Mouse (Mus musculus) forebrain, embryonic 13.5 days (tissue): ENCODE measurements around the gene Mex3a. TPM values are rescaled to one million over a fixed set of nuclear protein-coding genes. Genes with fewer than 3 reads are reported as not detected.

Source experiments
- ATAC-seq: fragments of 200-750 bp; cut with Nextera tagmentation; 2 replicates; pipeline ENCODE4 v1.8.0; 2017
- H3K27ac ChIP-seq: fragments of 300-500 bp; sonication (generic); 2 replicates; pipeline ENCODE4 v1.5.1; 2015; ENCODE audit warnings: inconsistent platforms, mild to moderate bottlenecking, moderate library complexity
- H3K27me3 ChIP-seq: fragments of 300-500 bp; sonication (generic); 2 replicates; pipeline ENCODE4 v1.6.1; 2015; ENCODE audit warnings: mild to moderate bottlenecking, inconsistent platforms
- H3K36me3 ChIP-seq: fragments of 300-500 bp; sonication (generic); 2 replicates; pipeline ENCODE4 v1.6.1; 2015; ENCODE audit warnings: mild to moderate bottlenecking, inconsistent platforms; ENCODE audit not compliant: poor library complexity, severe bottlenecking
- H3K4me1 ChIP-seq: fragments of 300-500 bp; sonication (generic); 2 replicates; pipeline ENCODE4 v1.6.1; 2015; ENCODE audit warnings: inconsistent platforms
- H3K4me2 ChIP-seq: fragments of 300-500 bp; sonication (generic); 2 replicates; pipeline ENCODE4 v1.6.1; 2015; ENCODE audit warnings: inconsistent platforms, mild to moderate bottlenecking, moderate library complexity
- H3K4me3 ChIP-seq: fragments of 300-500 bp; sonication (generic); 2 replicates; pipeline ENCODE4 v1.5.1; 2015; ENCODE audit warnings: mild to moderate bottlenecking, inconsistent platforms
- H3K9ac ChIP-seq: fragments of 300-500 bp; sonication (generic); 2 replicates; pipeline ENCODE4 v1.6.1; 2015; ENCODE audit warnings: mild to moderate bottlenecking, inconsistent platforms
- H3K9me3 ChIP-seq: fragments of 300-500 bp; sonication (generic); replicated peaks from 2 replicates; pipeline ENCODE4 v1.6.1; 2016; ENCODE audit warnings: inconsistent platforms
- WGBS: fragments of 180-500 bp; shearing (Covaris S2); methylation state at CpG from one replicate; pipeline ENCODE4 v1.1.7; 2015; 5-methylcytosine and 5-hydroxymethylcytosine counted together
- polyA plus RNA-seq: library from polyadenylated mRNA; unstranded; fragments of >200 nt; fragmentation: Nextera tagmentation; extraction: Ambion mirVana; gene quantifications from 2 replicates; pipeline ENCODE4 v1.2.1, GENCODE M21; 2015

Gene Mex3a
- polyA plus RNA-seq, 1 experiment from 2014 or later: 52.6 TPM

- WGBS: 87% methylated on average over 7 of the region's 7 CpGs
- Histone ChIP-seq H3K9me3 (no peaks in the 10 kb centered on the region), H3K4me1 (peaks cover 22% of the 10 kb centered on the region), H3K4me2 (no peak overlapping the region), H3K36me3 (no peaks in the 10 kb centered on the region), H3K27me3 (peaks cover 26% of the 10 kb centered on the region), H3K4me3 (no peak overlapping the region), H3K9ac (no peak overlapping the region), H3K27ac (no peak overlapping the region)
- no peak for ATAC-seq
These were observed 32.1 kb upstream of the Mex3a start for GRCm38 (mm10) chr3:88500087-88500486.

- no peak for ATAC-seq
- H3K9me3 ChIP-seq: no peaks in the 10 kb centered on the region
- no peak overlapping the region for H3K27ac ChIP-seq
- peaks cover 26% of the 10 kb centered on the region for H3K27me3 ChIP-seq
- no peak overlapping the region for H3K4me2 ChIP-seq
- H3K9ac ChIP-seq: no peak overlapping the region
- H3K36me3 ChIP-seq: no peaks in the 10 kb centered on the region
- peaks cover 22% of the 10 kb centered on the region for H3K4me1 ChIP-seq
- no peak overlapping the region for H3K4me3 ChIP-seq
- WGBS: 48% methylated on average over 4 of the region's 4 CpGs
These were observed 31.4 kb upstream of the Mex3a start for GRCm38 (mm10) chr3:88500655-88501365.

- 54% methylated on average over 6 of the region's 6 CpGs for WGBS
- Histone ChIP-seq H3K9ac (no peak overlapping the region), H3K27me3 (peaks cover 26% of the 10 kb centered on the region), H3K27ac (no peak overlapping the region), H3K4me1 (peaks cover 22% of the 10 kb centered on the region), H3K4me2 (peak overlapping the region; percentile 98), H3K4me3 (0 out of 2 replicates have a peak overlapping the region, but pooled peaks have one; percentile 59), H3K36me3 (no peaks in the 10 kb centered on the region), H3K9me3 (no peaks in the 10 kb centered on the region)
- no peak for ATAC-seq
These were observed 30.7 kb upstream of the Mex3a start for GRCm38 (mm10) chr3:88501366-88502030.

GRCm38 (mm10) chr3:88502031-88502571, 30.1 kb upstream of the Mex3a start:
- peaks cover 26% of the 10 kb centered on the region for H3K27me3 ChIP-seq
- H3K36me3 ChIP-seq: no peaks in the 10 kb centered on the region
- H3K27ac ChIP-seq: no peak overlapping the region

GRCm38 (mm10) chr3:88502641-88503504, 29.3 kb upstream of the Mex3a start:
- Histone ChIP-seq H3K9ac (peak overlapping the region; percentile 82), H3K4me1 (peaks cover 22% of the 10 kb centered on the region), H3K27me3 (peaks cover 26% of the 10 kb centered on the region), H3K9me3 (no peaks in the 10 kb centered on the region), H3K36me3 (no peaks in the 10 kb centered on the region), H3K4me2 (peak overlapping the region; percentile 98), H3K4me3 (peak overlapping the region; percentile 59), H3K27ac (0 out of 2 replicates have a peak overlapping the region, but pooled peaks have one; percentile 11)
- peak; percentile 93 for ATAC-seq
- under 1% methylated on average over 54 of the region's 55 CpGs for WGBS

More at GRCm38 (mm10) chr3:88502031-88502571, 30.1 kb upstream of the Mex3a start:
- Histone ChIP-seq H3K4me2 (peak overlapping the region; percentile 98), H3K4me3 (peak overlapping the region; percentile 59), H3K9me3 (no peaks in the 10 kb centered on the region), H3K9ac (peak overlapping the region; percentile 82), H3K4me1 (peaks cover 22% of the 10 kb centered on the region)
- peak; percentile 5; the same call in 1 of the 2 replicates for ATAC-seq
- 16% methylated on average over 11 of the region's 11 CpGs for WGBS

- H3K4me1 ChIP-seq: peaks cover 22% of the 10 kb centered on the region
- no peak for ATAC-seq
- H3K9ac ChIP-seq: peak overlapping the region; percentile 82; the same call in 1 of the 2 replicates
- peaks cover 26% of the 10 kb centered on the region for H3K27me3 ChIP-seq
- peak overlapping the region; percentile 59 for H3K4me3 ChIP-seq
- no peak overlapping the region for H3K27ac ChIP-seq
- peak overlapping the region; percentile 98 for H3K4me2 ChIP-seq
- H3K9me3 ChIP-seq: no peaks in the 10 kb centered on the region
- no peaks in the 10 kb centered on the region for H3K36me3 ChIP-seq
- WGBS: 11% methylated on average over 4 of the region's 4 CpGs
These were observed 28.7 kb upstream of the Mex3a start for GRCm38 (mm10) chr3:88503505-88503863.

- 50% methylated on average over 8 of the region's 8 CpGs for WGBS
- H3K4me3 ChIP-seq: no peak overlapping the region
- no peak overlapping the region for H3K9ac ChIP-seq
- H3K4me1 ChIP-seq: peaks cover 22% of the 10 kb centered on the region
- no peaks in the 10 kb centered on the region for H3K9me3 ChIP-seq
- H3K4me2 ChIP-seq: no peak overlapping the region
- H3K27me3 ChIP-seq: peaks cover 26% of the 10 kb centered on the region
- H3K27ac ChIP-seq: no peak overlapping the region
- no peaks in the 10 kb centered on the region for H3K36me3 ChIP-seq
- no peak for ATAC-seq
These were observed 28.1 kb upstream of the Mex3a start for GRCm38 (mm10) chr3:88503881-88504746.

- 60% methylated on average over 6 of the region's 6 CpGs for WGBS
- Histone ChIP-seq H3K9ac (no peak overlapping the region), H3K4me3 (no peak overlapping the region), H3K36me3 (no peaks in the 10 kb centered on the region), H3K9me3 (no peaks in the 10 kb centered on the region), H3K27me3 (peaks cover 26% of the 10 kb centered on the region), H3K4me1 (peaks cover 32% of the 10 kb centered on the region), H3K27ac (no peak overlapping the region), H3K4me2 (no peak overlapping the region)
- ATAC-seq: no peak
These were observed 27.1 kb upstream of the Mex3a start for GRCm38 (mm10) chr3:88505081-88505480.

- H3K27me3 ChIP-seq: peaks cover 24% of the 10 kb centered on the region
- no peak for ATAC-seq
These were observed 26.4 kb upstream of the Mex3a start for GRCm38 (mm10) chr3:88505765-88506164.

GRCm38 (mm10) chr3:88509250-88509649, 22.9 kb upstream of the Mex3a start:
- Histone ChIP-seq H3K4me1 (peaks cover 42% of the 10 kb centered on the region), H3K27ac (peak overlapping the region; percentile 92), H3K9ac (peak overlapping the region; percentile 63), H3K4me2 (peak overlapping the region; percentile 62), H3K27me3 (peaks cover under 1% of the 10 kb centered on the region; the same call in 1 of the 2 replicates), H3K4me3 (peak overlapping the region; percentile 38), H3K9me3 (no peaks in the 10 kb centered on the region), H3K36me3 (no peaks in the 10 kb centered on the region)
- WGBS: 61% methylated on average over 3 of the region's 3 CpGs
- ATAC-seq: peak; percentile 6; the same call in 1 of the 2 replicates

More at GRCm38 (mm10) chr3:88505765-88506164, 26.4 kb upstream of the Mex3a start:
- H3K4me2 ChIP-seq: no peak overlapping the region
- no peaks in the 10 kb centered on the region for H3K9me3 ChIP-seq
- 59% methylated on average over 7 of the region's 7 CpGs for WGBS
- H3K9ac ChIP-seq: no peak overlapping the region
- H3K27ac ChIP-seq: no peak overlapping the region
- H3K4me1 ChIP-seq: peaks cover 39% of the 10 kb centered on the region
- H3K4me3 ChIP-seq: no peak overlapping the region
- no peaks in the 10 kb centered on the region for H3K36me3 ChIP-seq
